Mouse (Mus musculus) kidney, adult 2 months (tissue): ENCODE measurements around the gene Mbnl2. TPM values are rescaled to one million over a fixed set of nuclear protein-coding genes. Genes with fewer than 3 reads are reported as not detected.

ENCODE experiments used
- DNase-seq: peaks from one replicate; pipeline ENCODE4 v3.0.0; 2021
- H3K27ac ChIP-seq: fragments of 200-500 bp; 2 replicates; pipeline ENCODE4 v1.5.1; 2012; ENCODE audit warnings: low read depth, low read length, control low read depth, inconsistent platforms; ENCODE audit not compliant: insufficient read depth
- H3K27me3 ChIP-seq: fragments of 200-500 bp; replicated peaks from 2 replicates; pipeline ENCODE4 v1.6.1; 2012; ENCODE audit warnings: mild to moderate bottlenecking, moderate library complexity, low read length, inconsistent platforms; ENCODE audit not compliant: control insufficient read depth, insufficient read depth
- H3K36me3 ChIP-seq: fragments of 200-500 bp; 2 replicates; pipeline ENCODE4 v1.6.1; 2012; ENCODE audit warnings: mild to moderate bottlenecking, moderate library complexity, low read length, inconsistent platforms; ENCODE audit not compliant: control insufficient read depth, insufficient read depth
- H3K4me1 ChIP-seq: fragments of 200-500 bp; 2 replicates; pipeline ENCODE4 v1.6.1; 2011; ENCODE audit warnings: low read length; ENCODE audit not compliant: control insufficient read depth, insufficient read depth
- H3K4me3 ChIP-seq: fragments of 200-500 bp; 2 replicates; pipeline ENCODE4 v1.5.1; 2011; ENCODE audit warnings: mild to moderate bottlenecking, low read depth, low read length, control low read depth; ENCODE audit not compliant: insufficient read depth
- CTCF ChIP-seq: fragments of 200-500 bp; conservative IDR thresholded peaks from 2 replicates; pipeline ENCODE4 v1.5.1; 2011; ENCODE audit warnings: low read depth, mild to moderate bottlenecking, control low read depth, low read length, moderate library complexity, mixed read lengths; ENCODE audit not compliant: insufficient read depth, insufficient read length
- POLR2A ChIP-seq: fragments of 200-500 bp; IDR thresholded peaks from one replicate; pipeline ENCODE4 v1.6.1; 2011; ENCODE audit warnings: low read depth, low read length, control low read depth
- WGBS: fragments of 180-500 bp; shearing (Covaris S2); methylation state at CpG from one replicate; pipeline ENCODE4 v1.1.7; 2018; 5-methylcytosine and 5-hydroxymethylcytosine counted together
- polyA plus RNA-seq: library from polyadenylated mRNA; depleted of rRNA; stranded (reverse); fragments of >200 nt; gene quantifications from 2 replicates; pipeline ENCODE4 v1.2.3, GENCODE M21; 2012

Gene Mbnl2
- polyA plus RNA-seq, 1 experiment = 50.0 TPM

DNA sequence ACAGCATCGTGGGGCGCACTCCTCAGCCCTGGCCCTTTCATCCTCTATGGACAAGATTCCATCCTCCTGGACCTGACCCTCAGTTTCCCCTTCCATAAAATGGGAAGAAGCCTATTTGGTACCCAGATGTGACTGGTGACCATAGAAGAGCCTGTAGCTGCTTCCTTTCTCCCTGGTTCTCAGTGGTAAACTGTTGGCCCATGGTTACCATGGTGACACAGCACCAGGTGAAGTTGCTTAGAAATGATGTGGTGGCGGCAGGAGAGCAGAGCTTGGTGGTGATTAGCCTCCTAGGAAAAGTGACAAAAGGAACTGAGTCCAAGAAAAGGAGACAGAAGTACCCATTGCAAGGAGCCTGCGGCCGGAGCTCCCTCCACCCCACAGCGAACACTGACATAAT lies 34.2 kb downstream of the Mbnl2 start:
- Histone ChIP-seq H3K27ac (no peak overlapping the region), H3K27me3 (no peaks in the 10 kb centered on the region), H3K4me3 (no peak overlapping the region), H3K4me1 (peaks cover 12% of the 10 kb centered on the region; the same call in 1 of the 2 replicates), H3K36me3 (no peaks in the 10 kb centered on the region)
- DNase-seq = no peak
- TF ChIP-seq CTCF = no peak
- no peak for TF ChIP-seq POLR2A
- WGBS = 96% methylated on average over 6 of the region's 6 CpGs

DNA sequence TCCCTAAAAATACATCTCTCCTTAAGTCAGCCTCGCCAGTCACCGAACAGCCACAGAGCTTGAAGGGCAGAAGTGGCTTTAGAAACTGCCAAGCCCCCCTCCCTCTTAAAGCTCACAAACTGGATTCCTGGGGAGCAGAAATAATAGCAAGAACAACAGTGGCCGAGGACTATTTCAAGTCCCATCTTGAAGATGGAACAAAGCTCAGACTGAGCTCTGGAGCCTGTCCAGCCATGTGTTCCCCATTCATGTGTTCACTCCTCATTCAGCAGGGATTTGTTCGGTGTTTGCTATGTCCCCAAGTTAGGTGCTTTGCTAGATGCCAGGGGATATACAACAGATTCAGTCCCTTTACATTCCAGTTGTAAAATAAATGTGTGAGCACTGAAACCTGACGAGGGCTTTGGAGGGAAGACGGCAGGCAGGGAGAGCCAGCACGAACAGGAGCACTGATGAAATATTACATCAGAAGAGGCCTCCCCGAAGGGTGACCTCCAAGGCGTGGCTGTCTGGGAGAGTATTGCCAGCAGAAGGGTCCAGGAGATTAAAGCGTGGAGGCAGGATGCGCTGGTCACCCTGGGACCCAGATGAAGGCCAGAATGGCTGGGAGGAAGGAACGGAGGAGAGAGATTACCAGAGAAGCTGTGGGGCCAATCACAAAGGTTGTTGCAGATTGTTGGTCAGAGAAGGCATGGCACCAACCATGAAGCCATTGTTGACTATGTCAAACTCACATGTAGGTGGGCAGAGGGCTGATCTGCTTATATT lies 36.0 kb downstream of the Mbnl2 start:
- H3K27me3 ChIP-seq = no peaks in the 10 kb centered on the region
- H3K27ac ChIP-seq = no peak overlapping the region
- H3K36me3 ChIP-seq = no peaks in the 10 kb centered on the region
- 70% methylated on average over 12 of the region's 12 CpGs for WGBS
- H3K4me1 ChIP-seq = peaks cover 12% of the 10 kb centered on the region; the same call in 1 of the 2 replicates
- TF ChIP-seq POLR2A (no peak), CTCF (no peak)
- no peak overlapping the region for H3K4me3 ChIP-seq
- no peak for DNase-seq

DNA sequence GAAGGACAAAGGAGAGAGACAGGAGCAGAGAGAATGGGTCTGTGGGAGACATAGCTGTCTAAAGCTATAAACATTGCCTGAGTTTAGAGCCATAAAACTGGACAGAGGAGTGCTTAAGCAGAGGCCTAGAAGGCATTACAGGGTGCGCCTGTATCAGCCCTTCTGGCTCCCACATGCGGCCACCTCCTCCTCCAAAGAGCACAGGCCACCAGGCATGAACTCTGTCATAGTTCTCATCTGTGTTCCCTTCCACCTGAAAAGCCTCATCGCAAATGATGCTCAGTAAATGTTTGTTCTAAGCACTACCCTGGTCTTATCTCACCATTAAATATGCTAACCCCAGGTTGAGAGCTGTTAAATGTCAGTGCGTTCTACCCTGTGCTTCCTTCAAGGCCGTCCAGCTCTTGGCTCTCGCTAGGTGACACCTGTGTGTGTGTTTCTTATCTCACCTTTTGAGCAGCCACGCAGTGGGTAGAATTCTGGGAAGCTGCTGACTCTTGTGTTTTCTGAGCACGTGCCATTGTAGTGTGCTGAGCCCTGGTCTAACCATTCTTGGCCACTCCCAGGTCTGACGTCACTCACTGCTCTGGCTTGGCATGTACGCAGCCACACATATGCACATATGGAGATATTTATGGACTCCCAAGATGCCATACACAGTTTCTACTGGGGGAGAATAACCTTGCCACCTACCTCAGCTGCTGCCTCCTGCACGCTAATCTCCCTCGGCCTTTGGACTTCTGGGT lies 37.4 kb downstream of the Mbnl2 start:
- H3K4me3 ChIP-seq = no peak overlapping the region
- DNase-seq = no peak
- H3K27me3 ChIP-seq = no peaks in the 10 kb centered on the region
- peaks cover 11% of the 10 kb centered on the region; the same call in 1 of the 2 replicates for H3K4me1 ChIP-seq
- WGBS = 60% methylated on average over 12 of the region's 12 CpGs
- TF ChIP-seq CTCF (no peak), POLR2A (no peak)
- no peaks in the 10 kb centered on the region for H3K36me3 ChIP-seq
- H3K27ac ChIP-seq = no peak overlapping the region

DNA sequence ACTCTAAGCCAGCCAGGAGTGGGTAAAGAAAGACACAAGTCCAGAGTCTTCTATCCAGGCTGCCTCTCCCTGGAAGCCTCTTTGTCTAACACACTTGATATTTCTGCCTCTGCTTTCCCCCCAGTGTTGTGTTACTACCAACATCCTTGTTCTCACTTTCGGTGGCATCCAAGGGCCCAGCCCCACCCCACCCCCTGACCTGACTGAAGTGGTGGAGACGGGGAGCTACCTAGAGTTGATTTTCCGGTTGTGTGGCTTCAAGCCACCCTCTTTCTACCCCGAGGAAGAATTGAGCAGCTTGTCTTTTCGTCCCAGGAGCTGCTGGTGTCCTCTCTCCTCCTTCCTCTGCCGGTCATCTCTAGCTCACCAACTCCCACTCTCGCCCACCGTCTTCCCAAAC lies 38.0 kb downstream of the Mbnl2 start:
- 63% methylated on average over 8 of the region's 8 CpGs for WGBS
- 0 out of 2 replicates have a peak, but pooled peaks cover 8% of the 10 kb centered on the region for H3K4me1 ChIP-seq
- TF ChIP-seq POLR2A (no peak), CTCF (no peak)
- H3K36me3 ChIP-seq = no peaks in the 10 kb centered on the region
- no peak for DNase-seq
- H3K27ac ChIP-seq = no peak overlapping the region
- H3K27me3 ChIP-seq = no peaks in the 10 kb centered on the region
- H3K4me3 ChIP-seq = no peak overlapping the region

DNA sequence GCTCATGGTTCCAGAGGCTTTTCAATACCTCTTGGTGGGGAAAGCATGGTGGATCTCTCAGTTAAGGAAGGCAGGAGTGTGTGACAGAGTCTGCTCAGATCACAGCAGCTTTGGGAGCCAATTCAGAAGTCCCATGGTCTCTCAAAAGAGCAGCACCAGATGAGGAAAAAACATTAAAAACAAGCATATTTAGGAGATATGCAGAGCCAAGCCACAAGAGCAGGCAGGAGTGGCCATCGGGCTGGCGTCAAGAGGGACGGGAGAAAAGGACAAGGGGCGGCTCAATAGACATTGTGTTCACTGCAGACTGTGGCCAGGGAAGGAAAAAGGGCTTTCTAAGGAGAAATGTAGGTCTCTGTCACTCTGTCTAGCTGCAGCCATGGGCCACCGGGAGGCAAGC lies 40.3 kb downstream of the Mbnl2 start:
- H3K4me3 ChIP-seq = no peak overlapping the region
- TF ChIP-seq POLR2A (no peak), CTCF (no peak)
- H3K4me1 ChIP-seq = 0 out of 2 replicates have a peak, but pooled peaks cover 8% of the 10 kb centered on the region
- H3K27ac ChIP-seq = no peak overlapping the region
- H3K27me3 ChIP-seq = no peaks in the 10 kb centered on the region
- DNase-seq = no peak
- H3K36me3 ChIP-seq = no peaks in the 10 kb centered on the region
- 82% methylated on average over 5 of the region's 5 CpGs for WGBS

DNA sequence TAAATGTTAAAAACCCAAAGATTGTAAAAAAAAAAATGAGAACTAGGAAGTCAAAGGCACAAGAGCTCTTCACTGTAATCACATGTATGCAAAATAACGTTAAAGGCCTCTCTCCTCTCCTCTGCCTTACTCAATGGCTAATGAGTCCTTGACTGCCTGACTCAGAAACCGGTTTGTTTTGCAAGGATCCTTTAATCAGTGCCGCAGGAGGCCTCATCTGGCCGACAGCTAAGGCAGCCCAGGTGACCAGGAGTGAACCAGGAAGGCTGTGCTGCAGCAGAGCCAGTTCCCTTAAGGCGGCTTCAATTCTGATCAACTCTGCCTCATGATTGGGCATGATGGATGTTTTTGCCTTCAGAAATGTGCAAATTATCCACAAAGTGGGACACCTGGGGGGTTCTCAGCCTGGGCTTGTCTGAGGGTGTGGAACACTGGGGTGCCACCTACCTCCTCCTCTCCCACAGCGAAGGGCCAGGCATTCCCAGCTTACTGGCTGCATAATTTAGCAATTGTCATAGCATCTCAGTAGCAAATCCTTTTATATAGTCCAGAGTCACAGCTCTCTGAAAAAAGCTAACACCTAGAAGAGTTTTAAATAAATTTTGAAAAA lies 43.0 kb downstream of the Mbnl2 start:
- no peak for DNase-seq
- H3K27ac ChIP-seq = no peak overlapping the region

More for the DNA sequence above, 43.0 kb downstream of the Mbnl2 start:
- WGBS = 54% methylated on average over 6 of the region's 6 CpGs
- H3K27me3 ChIP-seq = no peaks in the 10 kb centered on the region
- H3K4me3 ChIP-seq = no peak overlapping the region
- TF ChIP-seq POLR2A = no peak
- no peak for TF ChIP-seq CTCF
- H3K4me1 ChIP-seq = peaks cover 9% of the 10 kb centered on the region; the same call in 1 of the 2 replicates
- no peaks in the 10 kb centered on the region for H3K36me3 ChIP-seq
